Mouse (Mus musculus): ENCODE measurements around the gene Itga8.

- TF ChIP-seq POLR2A (IDR thresholded peaks at IDR 0.05; ENCODE audit: insufficient read depth, low read depth, low read length): no peak
- no peak for TF ChIP-seq CTCF (IDR thresholded peaks at IDR 0.05; ENCODE audit: insufficient read depth, low read depth, low read length)
Measured at GRCm38 (mm10) chr2:12077266-12077891, 224.3 kb downstream of the Itga8 start.
